Comparison of ENCODE assay signal across 15 mouse cellular contexts in the genomic region with DNA sequence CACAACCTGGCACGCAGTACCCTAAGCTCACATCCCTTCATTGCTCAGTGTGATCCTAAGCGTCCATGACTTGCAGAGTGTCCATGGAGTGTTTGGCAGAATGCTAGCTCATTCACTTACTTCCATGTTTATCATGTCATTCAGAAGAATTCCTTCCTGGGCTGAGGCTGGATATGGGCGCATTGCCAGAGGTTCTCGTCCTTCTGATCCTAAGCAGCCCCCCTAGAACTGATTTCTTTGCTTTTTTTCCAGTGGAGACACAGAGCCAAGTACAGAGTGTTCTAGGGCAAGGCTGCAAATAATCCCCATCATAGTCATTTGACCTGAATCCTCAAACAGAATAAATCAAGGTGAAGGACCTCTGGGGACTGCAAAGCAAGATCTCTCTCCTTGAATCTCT.
A peak's percentile ranks its signal among the peaks of the same experiment; 100 is the strongest.
DNase-seq lines count a peak whose midpoint lies in the region; ATAC-seq and TF ChIP-seq lines count a peak whose summit lies in the region.
"Had no signal": no experiment of that assay in that cellular context is flagged by ENCODE, and none has a peak within 500 bp of the region (broad histone marks: within the 10 kb centered on the region; RNA-seq: fewer than 3 reads in every experiment).

No protein-coding gene starts in this region.

- no peak for TF ChIP-seq CTCF in kidney, adult 2 months (conservative IDR thresholded peaks at IDR 0.05; ENCODE audit: insufficient read depth, insufficient read length, low read depth, low read length)

- H3K27me3 ChIP-seq in kidney, adult 2 months (replicated peaks; ENCODE audit: control insufficient read depth, insufficient read depth, low read length), result no peaks in the 10 kb centered on the region
- H3K27me3 ChIP-seq in forebrain, embryonic 12.5 days, result no peaks in the 10 kb centered on the region
- H3K27me3 ChIP-seq: embryonic facial prominence, embryonic 15.5 days; hindbrain, embryonic 15.5 days; limb, embryonic 13.5 days had no signal

- WGBS in kidney, adult 2 months, result 66% methylated on average over 4 of the region's 4 CpGs
- 92% methylated on average over 4 of the region's 4 CpGs for WGBS in forebrain, embryonic 12.5 days

- H3K4me3 ChIP-seq in kidney, adult 2 months (ENCODE audit: insufficient read depth, low read depth, low read length), result no peak overlapping the region
- no peak overlapping the region for H3K4me3 ChIP-seq in forebrain, embryonic 12.5 days (replicated peaks)
- H3K4me3 ChIP-seq: embryonic facial prominence, embryonic 15.5 days; hindbrain, embryonic 15.5 days; limb, embryonic 13.5 days had no signal

- no peaks in the 10 kb centered on the region for H3K36me3 ChIP-seq in kidney, adult 2 months (ENCODE audit: control insufficient read depth, insufficient read depth, low read length)
- H3K36me3 ChIP-seq in forebrain, embryonic 12.5 days (replicated peaks), result no peaks in the 10 kb centered on the region
- H3K36me3 ChIP-seq: embryonic facial prominence, embryonic 15.5 days; hindbrain, embryonic 15.5 days; limb, embryonic 13.5 days had no signal

- TF ChIP-seq POLR2A in kidney, adult 2 months (IDR thresholded peaks at IDR 0.05; ENCODE audit: low read depth, low read length), result no peak

- no peaks in the 10 kb centered on the region for H3K4me1 ChIP-seq in kidney, adult 2 months (ENCODE audit: control insufficient read depth, insufficient read depth, low read length)
- H3K4me1 ChIP-seq in forebrain, embryonic 12.5 days, result no peaks in the 10 kb centered on the region
- H3K4me1 ChIP-seq: embryonic facial prominence, embryonic 15.5 days; hindbrain, embryonic 15.5 days; limb, embryonic 13.5 days had no signal

- ATAC-seq in forebrain, embryonic 12.5 days (ENCODE audit: low FRiP score), result no peak
- ATAC-seq: CD4-positive, CD25-positive, alpha-beta regulatory T cell, adult 4 months had no signal

- H3K27ac ChIP-seq in kidney, adult 2 months (ENCODE audit: insufficient read depth, low read depth, low read length), result no peak overlapping the region
- no peak overlapping the region for H3K27ac ChIP-seq in forebrain, embryonic 12.5 days
- H3K27ac ChIP-seq: embryonic facial prominence, embryonic 15.5 days; hindbrain, embryonic 15.5 days; limb, embryonic 13.5 days had no signal

- DNase-seq in kidney, adult 2 months, result peak; percentile 38
- DNase-seq in kidney, adult 18-20 months, result no peak
- peak; percentile 85 to 93 for DNase-seq in adrenal gland, adult (ENCODE audit: inconsistent age in 2 of 2, low spot score in 1 of 2)
- DNase-seq in adrenal gland, adult 18-20 months (ENCODE audit: low spot score in 2 of 2), result peak; percentile 27 to 55
- DNase-seq in kidney, postnatal 25 days, result peak; percentile 46 to 62
- no peak for DNase-seq in gastrocnemius, postnatal 4 days (ENCODE audit: low spot score in 2 of 2)
- DNase-seq: cerebellum, adult 11 months; lung, postnatal 36 days; thymus, adult 2 months had no signal

- no peak overlapping the region for H3K4me2 ChIP-seq in forebrain, embryonic 12.5 days
- H3K4me2 ChIP-seq: embryonic facial prominence, embryonic 15.5 days; hindbrain, embryonic 15.5 days; limb, embryonic 13.5 days; midbrain, embryonic 11.5 days had no signal

- H3K9me3 ChIP-seq in forebrain, embryonic 12.5 days, result no peaks in the 10 kb centered on the region
- H3K9me3 ChIP-seq: embryonic facial prominence, embryonic 15.5 days; hindbrain, embryonic 15.5 days; limb, embryonic 13.5 days had no signal

- H3K9ac ChIP-seq in forebrain, embryonic 12.5 days, result no peak overlapping the region
- H3K9ac ChIP-seq: embryonic facial prominence, embryonic 15.5 days; hindbrain, embryonic 15.5 days; limb, embryonic 13.5 days had no signal

Comparison
In these comparisons a context has a peak if more than half of its experiments do, and no peak if none do; other contexts are left out.
1. DNase-seq: peak in kidney, adult 2 months (single experiment), adrenal gland, adult (2 of 2), adrenal gland, adult 18-20 months (2 of 2) and kidney, postnatal 25 days (2 of 2); none in kidney, adult 18-20 months (single experiment) and gastrocnemius, postnatal 4 days (0 of 2).